Mouse (Mus musculus) lung, embryonic 14.5 days (tissue): ENCODE measurements around the gene Grb7. TPM values are rescaled to one million over a fixed set of nuclear protein-coding genes. Genes with fewer than 3 reads are reported as not detected.
A peak's percentile ranks its signal among the peaks of the same experiment; 100 is the strongest.

Experiments
- ATAC-seq: fragments of 200-750 bp; cut with Nextera tagmentation; 2 replicates; pipeline ENCODE4 v1.8.0; 2017; ENCODE audit warnings: mild to moderate bottlenecking, moderate TSS enrichment, moderate library complexity; ENCODE audit not compliant: insufficient read depth
- DNase-seq: peaks from one replicate; pipeline ENCODE4 v3.0.0-alpha.2; 2015
- H3K27ac ChIP-seq: fragments of 300-500 bp; sonication (generic); 2 replicates; pipeline ENCODE4 v1.5.1; 2014; ENCODE audit warnings: low read depth, mild to moderate bottlenecking, moderate library complexity
- H3K27me3 ChIP-seq: fragments of 300-500 bp; sonication (generic); 2 replicates; pipeline ENCODE4 v1.6.1; 2014; ENCODE audit warnings: low read length, control low read depth; ENCODE audit not compliant: insufficient read depth
- H3K36me3 ChIP-seq: fragments of 300-500 bp; sonication (generic); 2 replicates; pipeline ENCODE4 v1.6.1; 2014; ENCODE audit warnings: control low read depth; ENCODE audit not compliant: insufficient read depth
- H3K4me1 ChIP-seq: fragments of 300-500 bp; sonication (generic); 2 replicates; pipeline ENCODE4 v1.6.1; 2014; ENCODE audit warnings: antibody characterized with exemption, control low read depth; ENCODE audit not compliant: insufficient read depth
- H3K4me2 ChIP-seq: fragments of 300-500 bp; sonication (generic); 2 replicates; pipeline ENCODE4 v1.6.1; 2014; ENCODE audit warnings: mild to moderate bottlenecking
- H3K4me3 ChIP-seq: fragments of 300-500 bp; sonication (generic); 2 replicates; pipeline ENCODE4 v1.5.1; 2014; ENCODE audit warnings: low read depth, low read length
- H3K9ac ChIP-seq: fragments of 300-500 bp; sonication (generic); 2 replicates; pipeline ENCODE4 v1.6.1; 2014
- H3K9me3 ChIP-seq: fragments of 300-500 bp; sonication (generic); 2 replicates; pipeline ENCODE4 v1.6.1; 2016; ENCODE audit warnings: low read depth, low read length, control low read depth
- CTCF ChIP-seq: IDR thresholded peaks from 2 replicates; pipeline ENCODE4 v1.5.1; 2016; ENCODE audit warnings: antibody characterized with exemption, low read depth
- WGBS: fragments of 180-500 bp; shearing (Covaris S2); extraction: QIAGEN DNeasy Blood & Tissue Kit; methylation state at CpG from one replicate; pipeline ENCODE4 v1.1.7; 2014; 5-methylcytosine and 5-hydroxymethylcytosine counted together
- polyA plus RNA-seq: library from polyadenylated mRNA; unstranded; fragments of >200 nt; fragmentation: Nextera tagmentation; extraction: Ambion mirVana; gene quantifications from 2 replicates; pipeline ENCODE4 v1.2.1, GENCODE M21; 2014

Grb7 gene
- polyA plus RNA-seq, 1 experiment from 2014 or later = 43.0 TPM

- ATAC-seq (peak; percentile 29; the same call in 1 of the 2 replicates), DNase-seq (peak; percentile 61)
- Histone ChIP-seq H3K9me3 (no peaks in the 10 kb centered on the region), H3K27ac (peak overlapping the region; percentile 94), H3K36me3 (no peaks in the 10 kb centered on the region), H3K4me1 (peaks cover 7% of the 10 kb centered on the region; the same call in 1 of the 2 replicates), H3K27me3 (peaks cover 23% of the 10 kb centered on the region), H3K4me2 (peak overlapping the region; percentile 56; the same call in 1 of the 2 replicates), H3K4me3 (no peak overlapping the region), H3K9ac (no peak overlapping the region)
- WGBS = 0% methylated on average over 1 of the region's 1 CpGs
- no peak for TF ChIP-seq CTCF
These were observed 956 bp upstream of the Grb7 start for GRCm38 (mm10) chr11:98445238-98445637.

- Histone ChIP-seq H3K9me3 (no peaks in the 10 kb centered on the region), H3K27ac (peak overlapping the region; percentile 94), H3K4me3 (no peak overlapping the region), H3K27me3 (peaks cover 23% of the 10 kb centered on the region), H3K4me2 (peak overlapping the region; percentile 56; the same call in 1 of the 2 replicates), H3K36me3 (no peaks in the 10 kb centered on the region), H3K4me1 (peaks cover 7% of the 10 kb centered on the region; the same call in 1 of the 2 replicates), H3K9ac (no peak overlapping the region)
- no peak for ATAC-seq
- DNase-seq = no peak
- TF ChIP-seq CTCF = no peak
- 36% methylated on average over 4 of the region's 4 CpGs for WGBS
These were observed 515 bp upstream of the Grb7 start for GRCm38 (mm10) chr11:98445679-98446078.

GRCm38 (mm10) chr11:98446562-98447474, 624 bp downstream of the Grb7 start:
- Histone ChIP-seq H3K27me3 (peaks cover 23% of the 10 kb centered on the region), H3K4me2 (peak overlapping the region; percentile 56), H3K4me1 (peaks cover 7% of the 10 kb centered on the region; the same call in 1 of the 2 replicates), H3K9ac (peak overlapping the region; percentile 58), H3K27ac (peak overlapping the region; percentile 94), H3K9me3 (no peaks in the 10 kb centered on the region), H3K36me3 (peaks cover 3% of the 10 kb centered on the region; the same call in 1 of the 2 replicates), H3K4me3 (peak overlapping the region; percentile 45)
- peak; percentile 70 for DNase-seq
- TF ChIP-seq CTCF = no peak
- peak; percentile 70; the same call in 1 of the 2 replicates for ATAC-seq
- WGBS = 2% methylated on average over 33 of the region's 33 CpGs

- no peak for TF ChIP-seq CTCF
- peak overlapping the region; percentile 56 for H3K4me2 ChIP-seq
- no peak for ATAC-seq
- 8% methylated on average over 7 of the region's 7 CpGs for WGBS
- peaks cover 7% of the 10 kb centered on the region; the same call in 1 of the 2 replicates for H3K4me1 ChIP-seq
- H3K9ac ChIP-seq = peak overlapping the region; percentile 58
- H3K27me3 ChIP-seq = peaks cover 23% of the 10 kb centered on the region
- H3K36me3 ChIP-seq = peaks cover 9% of the 10 kb centered on the region; the same call in 1 of the 2 replicates
- DNase-seq = no peak
- peak overlapping the region; percentile 94 for H3K27ac ChIP-seq
- no peaks in the 10 kb centered on the region for H3K9me3 ChIP-seq
- H3K4me3 ChIP-seq = peak overlapping the region; percentile 45
These were observed 1.3 kb downstream of the Grb7 start for GRCm38 (mm10) chr11:98447475-98447834.

GRCm38 (mm10) chr11:98448191-98448790, 2.1 kb downstream of the Grb7 start:
- Histone ChIP-seq H3K9ac (peak overlapping the region; percentile 58), H3K4me2 (peak overlapping the region; percentile 56), H3K36me3 (peaks cover 14% of the 10 kb centered on the region), H3K4me1 (peaks cover 7% of the 10 kb centered on the region; the same call in 1 of the 2 replicates), H3K27me3 (peaks cover 23% of the 10 kb centered on the region), H3K4me3 (peak overlapping the region; percentile 45), H3K27ac (peak overlapping the region; percentile 94), H3K9me3 (no peaks in the 10 kb centered on the region)
- ATAC-seq (no peak), DNase-seq (peak; percentile 51)
- no peak for TF ChIP-seq CTCF
- WGBS = 33% methylated on average over 13 of the region's 13 CpGs

GRCm38 (mm10) chr11:98449419-98449818, 3.2 kb downstream of the Grb7 start:
- no peak for TF ChIP-seq CTCF
- Histone ChIP-seq H3K4me2 (peak overlapping the region; percentile 56), H3K36me3 (peaks cover 16% of the 10 kb centered on the region), H3K27me3 (peaks cover 23% of the 10 kb centered on the region), H3K9ac (no peak overlapping the region), H3K4me1 (peaks cover 7% of the 10 kb centered on the region; the same call in 1 of the 2 replicates), H3K9me3 (no peaks in the 10 kb centered on the region), H3K27ac (no peak overlapping the region), H3K4me3 (no peak overlapping the region)
- no peak for ATAC-seq
- WGBS = 65% methylated on average over 3 of the region's 3 CpGs
- DNase-seq = no peak
